21 mouse cellular contexts compared by ENCODE assay signal in genomic region chrX:69744962-69745597, GRCm38 (mm10).
DNase-seq lines count a peak whose midpoint lies in the region; ATAC-seq lines count a peak whose summit lies in the region.
"Had no signal": no experiment of that assay in that cellular context is flagged by ENCODE, and none has a peak within 500 bp of the region (broad histone marks: within the 10 kb centered on the region; RNA-seq: fewer than 3 reads in every experiment).

No protein-coding gene starts in this region.

- no peak overlapping the region for H3K27ac ChIP-seq in forebrain, embryonic 14.5 days (ENCODE audit: low read depth, low read length)
- no peak overlapping the region for H3K27ac ChIP-seq in forebrain, embryonic 16.5 days (ENCODE audit: low read length)
- H3K27ac ChIP-seq: embryonic facial prominence, embryonic 15.5 days; forebrain, embryonic 10.5 days; heart, embryonic 13.5 days; hindbrain, embryonic 14.5 days; intestine, embryonic 15.5 days had no signal

- H3K9me3 ChIP-seq in forebrain, embryonic 14.5 days (replicated peaks; ENCODE audit: control insufficient read depth, low read length): no peaks in the 10 kb centered on the region
- H3K9me3 ChIP-seq in forebrain, embryonic 16.5 days (ENCODE audit: control insufficient read depth, low read length): no peaks in the 10 kb centered on the region
- H3K9me3 ChIP-seq: embryonic facial prominence, embryonic 15.5 days; forebrain, embryonic 10.5 days; G1E; heart, embryonic 13.5 days; intestine, embryonic 15.5 days had no signal

- H3K9ac ChIP-seq in forebrain, embryonic 14.5 days (ENCODE audit: low read length): no peak overlapping the region
- no peak overlapping the region for H3K9ac ChIP-seq in forebrain, embryonic 16.5 days (replicated peaks; ENCODE audit: low read depth, low read length)
- H3K9ac ChIP-seq: embryonic facial prominence, embryonic 15.5 days; heart, embryonic 13.5 days; hindbrain, embryonic 14.5 days; intestine, embryonic 15.5 days had no signal

- no peaks in the 10 kb centered on the region for H3K4me1 ChIP-seq in forebrain, embryonic 14.5 days (ENCODE audit: control insufficient read depth, insufficient read depth, low read length)
- no peaks in the 10 kb centered on the region for H3K4me1 ChIP-seq in forebrain, embryonic 16.5 days (replicated peaks; ENCODE audit: control insufficient read depth, insufficient read depth, low read length)
- H3K4me1 ChIP-seq: embryonic facial prominence, embryonic 15.5 days; intestine, embryonic 15.5 days had no signal

- H3K36me3 ChIP-seq in forebrain, embryonic 14.5 days (ENCODE audit: control insufficient read depth, insufficient read depth, low read length): no peaks in the 10 kb centered on the region
- no peaks in the 10 kb centered on the region for H3K36me3 ChIP-seq in forebrain, embryonic 16.5 days (ENCODE audit: control insufficient read depth, insufficient read depth)
- H3K36me3 ChIP-seq: embryonic facial prominence, embryonic 15.5 days; forebrain, embryonic 10.5 days; G1E; heart, embryonic 13.5 days; intestine, embryonic 15.5 days had no signal

- H3K4me2 ChIP-seq in forebrain, embryonic 14.5 days (ENCODE audit: low read length): no peak overlapping the region
- H3K4me2 ChIP-seq in forebrain, embryonic 16.5 days (ENCODE audit: low read length): no peak overlapping the region
- H3K4me2 ChIP-seq: embryonic facial prominence, embryonic 15.5 days; heart, embryonic 13.5 days; hindbrain, embryonic 14.5 days; intestine, embryonic 15.5 days had no signal

- 29% methylated on average over 3 of the region's 3 CpGs for WGBS in forebrain, embryonic 14.5 days
- WGBS in forebrain, embryonic 16.5 days: 24% methylated on average over 3 of the region's 3 CpGs

- 0 out of 2 replicates have a peak, but pooled peaks have one; percentile 26 for ATAC-seq in forebrain, embryonic 14.5 days
- ATAC-seq in forebrain, embryonic 16.5 days: no peak
- ATAC-seq: activated CD4-positive, CD25-positive, alpha-beta regulatory T cell, adult 4 months; intestine, embryonic 15.5 days had no signal

- no peak overlapping the region for H3K4me3 ChIP-seq in forebrain, embryonic 14.5 days (ENCODE audit: low read depth, low read length)
- H3K4me3 ChIP-seq in forebrain, embryonic 16.5 days (replicated peaks; ENCODE audit: low read length): no peak overlapping the region
- H3K4me3 ChIP-seq: embryonic facial prominence, embryonic 15.5 days; erythroblast, embryonic 14.5 days; forebrain, embryonic 10.5 days; heart, embryonic 13.5 days; intestine, embryonic 15.5 days had no signal

- no peaks in the 10 kb centered on the region for H3K27me3 ChIP-seq in forebrain, embryonic 14.5 days (replicated peaks; ENCODE audit: control insufficient read depth, insufficient read depth, low read length)
- H3K27me3 ChIP-seq in forebrain, embryonic 16.5 days (replicated peaks; ENCODE audit: control insufficient read depth, insufficient read depth, low read length): no peaks in the 10 kb centered on the region
- H3K27me3 ChIP-seq: embryonic facial prominence, embryonic 15.5 days; heart, embryonic 13.5 days; intestine, embryonic 15.5 days had no signal

- no peak for DNase-seq in forebrain, embryonic 14.5 days (ENCODE audit: low spot score)
- DNase-seq in ES-CJ7 (ENCODE audit: low read depth, low spot score): peak; percentile 4
- peak; percentile 49 for DNase-seq in Muller cell, postnatal 12 days (ENCODE audit: inconsistent ontology term)
- DNase-seq in retina, postnatal 1 day: peak; percentile 4
- no peak for DNase-seq in frontal cortex, adult 2 months (ENCODE audit: extremely low spot score in 1 of 2, low spot score in 1 of 2)
- DNase-seq: adrenal gland, postnatal 14 days; cerebellum, adult 18-20 months; cerebellum, adult 9-11 months; cerebellum, postnatal 36 days; gastrocnemius, postnatal 14 days; heart, postnatal 4 days; kidney, adult 18-20 months had no signal

Comparison
In these comparisons a context has a peak if more than half of its experiments do, and no peak if none do; other contexts are left out.
1. DNase-seq: peak in ES-CJ7 (single experiment), Muller cell, postnatal 12 days (single experiment) and retina, postnatal 1 day (single experiment); none in forebrain, embryonic 14.5 days (single experiment) and frontal cortex, adult 2 months (0 of 2).